In genomic region chrX:73265270-73265669, GRCm38 (mm10) we compare ENCODE assay signal across 23 mouse cellular contexts. TPM values are rescaled to one million over a fixed set of nuclear protein-coding genes. Genes with fewer than 3 reads are reported as not detected.
"Had no signal": no experiment of that assay in that cellular context is flagged by ENCODE, and none has a peak within 500 bp of the region (broad histone marks: within the 10 kb centered on the region; RNA-seq: fewer than 3 reads in every experiment).

Xlr3c (minus strand) TSS chrX:73265390.

RNA-seq across cellular contexts. Expression of gene Xlr3c, which starts in this region (rescaled TPM):
- total RNA-seq: gastrocnemius, postnatal 4 days; granulocyte monocyte progenitor cell, adult 5-6 weeks; heart, adult 18-20 months; heart, adult 8-10 months; heart, postnatal 10 days; heart, postnatal 25 days; heart, postnatal 4 days; layer of hippocampus, adult 2 months; layer of hippocampus, postnatal 10 days; left cerebral cortex, adult 2 months; left cerebral cortex, postnatal 14 days; left cerebral cortex, postnatal 36 days had no signal
- polyA plus RNA-seq: heart, embryonic 10.5 days; heart, embryonic 12.5 days; heart, embryonic 14.5 days; heart, embryonic 16.5 days; inflammation-experienced regulatory T-cells, adult 6 months; intestine, embryonic 15.5 days; intestine, postnatal 0 days; kidney, embryonic 14.5 days; kidney, embryonic 16.5 days; liver, embryonic 11.5 days; liver, embryonic 13.5 days had no signal
